Comparison of ENCODE assay signal across 29 mouse cellular contexts in the genomic region with DNA sequence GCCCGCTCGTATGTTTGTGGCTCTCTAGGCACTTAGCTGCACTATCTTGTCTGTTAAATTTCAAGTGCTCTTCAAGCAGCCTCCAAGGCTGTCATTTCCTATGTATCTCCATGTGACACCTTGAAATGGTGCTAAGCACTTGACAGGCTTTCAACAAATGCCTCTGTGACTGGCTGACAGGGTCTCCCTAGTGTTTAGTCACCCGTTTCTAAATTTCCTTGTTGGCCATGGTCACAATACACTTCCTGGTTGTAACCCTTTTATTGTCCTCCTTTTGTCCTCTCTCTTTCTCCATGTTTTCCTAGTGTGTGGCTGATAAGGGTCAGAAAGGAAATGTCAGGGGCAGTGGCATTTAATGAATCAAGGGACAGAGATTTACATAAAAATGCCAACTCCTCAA.
DNase-seq lines count a peak whose midpoint lies in the region; ATAC-seq and TF ChIP-seq lines count a peak whose summit lies in the region.
"Had no signal": no experiment of that assay in that cellular context is flagged by ENCODE, and none has a peak within 500 bp of the region (broad histone marks: within the 10 kb centered on the region; RNA-seq: fewer than 3 reads in every experiment).

No protein-coding gene starts in this region.

- no peak overlapping the region for H3K4me2 ChIP-seq in heart, postnatal 0 days (ENCODE audit: low read depth, low read length)
- no peak overlapping the region for H3K4me2 ChIP-seq in midbrain, embryonic 13.5 days (replicated peaks)
- no peak overlapping the region for H3K4me2 ChIP-seq in midbrain, embryonic 15.5 days
- H3K4me2 ChIP-seq: forebrain, embryonic 13.5 days; heart, embryonic 13.5 days; intestine, embryonic 15.5 days; limb, embryonic 13.5 days; liver, embryonic 11.5 days; neural tube, embryonic 15.5 days had no signal

- peaks cover 56% of the 10 kb centered on the region for H3K27me3 ChIP-seq in heart, postnatal 0 days (ENCODE audit: control insufficient read depth, insufficient read depth, low read length)
- H3K27me3 ChIP-seq in midbrain, embryonic 13.5 days: peaks cover 44% of the 10 kb centered on the region
- 0 out of 2 replicates have a peak, but pooled peaks cover 3% of the 10 kb centered on the region for H3K27me3 ChIP-seq in midbrain, embryonic 15.5 days (replicated peaks)
- H3K27me3 ChIP-seq: forebrain, embryonic 13.5 days; intestine, embryonic 15.5 days; limb, embryonic 13.5 days had no signal

- no peaks in the 10 kb centered on the region for H3K36me3 ChIP-seq in heart, postnatal 0 days (replicated peaks; ENCODE audit: control insufficient read depth, insufficient read depth, low read length)
- H3K36me3 ChIP-seq in midbrain, embryonic 13.5 days: no peaks in the 10 kb centered on the region
- H3K36me3 ChIP-seq in midbrain, embryonic 15.5 days (replicated peaks): no peaks in the 10 kb centered on the region
- H3K36me3 ChIP-seq: heart, embryonic 13.5 days; intestine, embryonic 15.5 days; limb, embryonic 13.5 days; neural tube, embryonic 15.5 days had no signal

- TF ChIP-seq EP300 in heart, postnatal 0 days (IDR thresholded peaks at IDR 0.05; ENCODE audit: low read depth): no peak

- no peaks in the 10 kb centered on the region for H3K9me3 ChIP-seq in heart, postnatal 0 days (replicated peaks; ENCODE audit: control insufficient read depth, low read length)
- no peaks in the 10 kb centered on the region; the same call in 1 of the 2 replicates for H3K9me3 ChIP-seq in midbrain, embryonic 13.5 days
- no peaks in the 10 kb centered on the region for H3K9me3 ChIP-seq in midbrain, embryonic 15.5 days
- H3K9me3 ChIP-seq: forebrain, embryonic 13.5 days; heart, embryonic 13.5 days; intestine, embryonic 15.5 days; limb, embryonic 13.5 days; neural tube, embryonic 15.5 days had no signal

- DNase-seq in heart, postnatal 0 days (ENCODE audit: low spot score): peak; percentile 13
- no peak for DNase-seq in heart, adult 9 months (ENCODE audit: low spot score in 2 of 2)
- peak; percentile 56 for DNase-seq in embryo, embryonic 10.5 days (ENCODE audit: low spot score)
- no peak for DNase-seq in adipocyte (ENCODE audit: low spot score)
- DNase-seq in adrenal gland, adult 2 months: no peak
- DNase-seq: adrenal gland, postnatal 14 days; B cell, adult 2 months; cerebellum, adult 11-12 months; cerebellum, adult 9-11 months; gastrocnemius, postnatal 14 days; heart, postnatal 4 days; kidney, adult 8-10 months; kidney, postnatal 4 days; liver, postnatal 0 days; lung, postnatal 36 days; right cerebral cortex, postnatal 4 days; thymus, adult 18-20 months; thymus, postnatal 25 days had no signal

- no peak overlapping the region for H3K9ac ChIP-seq in heart, postnatal 0 days (replicated peaks; ENCODE audit: low read depth, low read length)
- H3K9ac ChIP-seq in midbrain, embryonic 13.5 days (replicated peaks): no peak overlapping the region
- no peak overlapping the region for H3K9ac ChIP-seq in midbrain, embryonic 15.5 days
- H3K9ac ChIP-seq: forebrain, embryonic 13.5 days; heart, embryonic 13.5 days; intestine, embryonic 15.5 days; limb, embryonic 13.5 days; liver, postnatal 0 days; neural tube, embryonic 15.5 days had no signal

- peak; percentile 72 for ATAC-seq in heart, postnatal 0 days (ENCODE audit: insufficient read depth, low read depth)
- ATAC-seq in midbrain, embryonic 13.5 days: 0 out of 2 replicates have a peak, but pooled peaks have one; percentile 24
- ATAC-seq in midbrain, embryonic 15.5 days (replicated peaks): no peak; the same call in 1 of the 2 replicates
- ATAC-seq: forebrain, embryonic 13.5 days; hindbrain, embryonic 16.5 days; intestine, embryonic 15.5 days; liver, postnatal 0 days had no signal

- no peak overlapping the region for H3K4me3 ChIP-seq in heart, postnatal 0 days (ENCODE audit: low read depth, low read length)
- H3K4me3 ChIP-seq in midbrain, embryonic 13.5 days (replicated peaks): no peak overlapping the region
- no peak overlapping the region for H3K4me3 ChIP-seq in midbrain, embryonic 15.5 days
- H3K4me3 ChIP-seq: forebrain, embryonic 13.5 days; heart, embryonic 13.5 days; intestine, embryonic 15.5 days; limb, embryonic 13.5 days; neural tube, embryonic 15.5 days had no signal

- H3K4me1 ChIP-seq in heart, postnatal 0 days (ENCODE audit: control insufficient read depth, insufficient read depth): 0 out of 2 replicates have a peak, but pooled peaks cover 10% of the 10 kb centered on the region
- H3K4me1 ChIP-seq in midbrain, embryonic 13.5 days (replicated peaks): peaks cover 9% of the 10 kb centered on the region
- peaks cover 2% of the 10 kb centered on the region for H3K4me1 ChIP-seq in midbrain, embryonic 15.5 days
- H3K4me1 ChIP-seq: forebrain, embryonic 13.5 days; intestine, embryonic 15.5 days; limb, embryonic 13.5 days; neural tube, embryonic 15.5 days had no signal

- no peak for TF ChIP-seq CTCF in heart, postnatal 0 days (IDR thresholded peaks at IDR 0.05; ENCODE audit: low read depth)

- no peak overlapping the region for H3K27ac ChIP-seq in heart, postnatal 0 days (ENCODE audit: low read depth)
- no peak overlapping the region for H3K27ac ChIP-seq in midbrain, embryonic 13.5 days
- H3K27ac ChIP-seq in midbrain, embryonic 15.5 days: no peak overlapping the region
- H3K27ac ChIP-seq: forebrain, embryonic 13.5 days; heart, embryonic 13.5 days; intestine, embryonic 15.5 days; kidney, postnatal 0 days; limb, embryonic 13.5 days; neural tube, embryonic 15.5 days; stomach, postnatal 0 days had no signal

- whole genome bisulfite sequencing in heart, postnatal 0 days: 25% methylated on average over 3 of the region's 3 CpGs
- whole genome bisulfite sequencing in midbrain, embryonic 13.5 days: 26% methylated on average over 3 of the region's 3 CpGs
- 39% methylated on average over 3 of the region's 3 CpGs for WGBS in midbrain, embryonic 15.5 days

Comparison
In these comparisons a context has a peak if more than half of its experiments do, and no peak if none do; other contexts are left out.
1. DNase-seq: peak in heart, postnatal 0 days (single experiment) and embryo, embryonic 10.5 days (single experiment); none in heart, adult 9 months (0 of 2), adipocyte (single experiment) and adrenal gland, adult 2 months (single experiment).